Comparison of ENCODE assay signal across 12 mouse cellular contexts in genomic region chr2:92776497-92776896, GRCm38 (mm10).
"Had no signal": no experiment of that assay in that cellular context is flagged by ENCODE, and none has a peak within 500 bp of the region (broad histone marks: within the 10 kb centered on the region; RNA-seq: fewer than 3 reads in every experiment).

No protein-coding gene starts in this region.

- DNase-seq: kidney, postnatal 25 days; layer of hippocampus, adult 9-11 months; layer of hippocampus, postnatal 36 days; lung, adult 2 months; lung, postnatal 36 days; right cerebral cortex, postnatal 25 days; thymus, postnatal 36 days had no signal

- H3K27me3 ChIP-seq: liver, embryonic 15.5 days; midbrain, embryonic 15.5 days; neural tube, embryonic 13.5 days had no signal

- H3K4me3 ChIP-seq: limb, embryonic 13.5 days; liver, embryonic 15.5 days; midbrain, embryonic 10.5 days; midbrain, embryonic 15.5 days; neural tube, embryonic 13.5 days had no signal

- H3K9me3 ChIP-seq: limb, embryonic 13.5 days; liver, embryonic 15.5 days; midbrain, embryonic 10.5 days; midbrain, embryonic 15.5 days; neural tube, embryonic 13.5 days had no signal

- H3K27ac ChIP-seq: limb, embryonic 13.5 days; liver, embryonic 15.5 days; midbrain, embryonic 10.5 days; midbrain, embryonic 15.5 days; neural tube, embryonic 13.5 days had no signal

- H3K9ac ChIP-seq: limb, embryonic 13.5 days; liver, embryonic 15.5 days; midbrain, embryonic 15.5 days; neural tube, embryonic 13.5 days had no signal

- H3K36me3 ChIP-seq: limb, embryonic 13.5 days; liver, embryonic 15.5 days; midbrain, embryonic 10.5 days; midbrain, embryonic 15.5 days; neural tube, embryonic 13.5 days had no signal

- H3K4me1 ChIP-seq: limb, embryonic 13.5 days; liver, embryonic 15.5 days; midbrain, embryonic 10.5 days; midbrain, embryonic 15.5 days; neural tube, embryonic 13.5 days had no signal
